7 mouse cellular contexts compared by ENCODE assay signal in the genomic region with DNA sequence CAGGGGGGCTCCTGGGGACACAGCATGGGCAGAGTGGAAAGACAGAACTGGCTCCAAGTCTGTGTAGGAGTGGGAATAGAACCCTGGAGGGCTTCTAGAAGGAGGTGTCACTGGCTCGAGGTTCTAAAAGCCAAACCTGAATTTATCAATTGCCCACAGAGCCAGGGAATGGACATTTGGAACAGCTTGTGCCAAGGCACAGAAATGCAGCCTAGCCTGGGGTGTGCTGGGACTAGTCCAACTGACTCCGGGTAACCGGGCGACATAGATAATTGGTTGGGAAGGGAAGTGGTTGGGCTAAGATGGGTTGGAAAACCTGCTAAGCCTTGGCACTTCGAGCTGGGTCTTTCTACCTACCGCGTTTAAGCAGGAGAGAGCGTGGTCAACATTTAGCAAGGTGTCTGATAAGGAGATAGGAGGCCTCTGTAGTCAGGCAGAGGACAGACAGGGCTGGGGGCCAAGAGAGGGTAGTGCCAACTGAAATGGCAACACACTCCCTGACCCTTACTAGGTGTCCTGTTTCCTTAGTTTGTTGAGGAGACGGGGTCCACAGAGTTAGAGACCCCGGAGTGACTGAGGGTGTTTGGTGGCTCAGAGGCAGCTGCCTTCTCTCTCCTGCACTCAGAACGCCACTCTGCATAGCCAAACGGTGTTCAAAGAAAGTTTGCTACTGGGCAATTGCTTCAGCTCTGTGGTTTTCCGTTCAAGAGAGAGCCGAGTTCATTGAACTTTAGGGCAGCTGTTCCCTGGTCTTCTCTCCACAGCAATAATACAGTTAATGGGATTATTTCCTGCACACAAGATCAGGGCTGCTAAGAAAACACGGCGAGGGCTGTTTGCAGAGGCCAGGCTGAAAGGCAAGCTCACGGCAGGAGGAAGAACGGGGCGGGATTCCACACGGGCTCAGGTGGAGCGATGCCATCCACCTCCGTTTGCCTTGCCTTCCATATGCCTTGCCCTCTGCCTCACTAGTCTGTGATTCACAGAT.
DNase-seq lines count a peak whose midpoint lies in the region; ATAC-seq and TF ChIP-seq lines count a peak whose summit lies in the region.

No protein-coding gene starts in this region.

- no peak overlapping the region for H3K9ac ChIP-seq in lung, postnatal 0 days (replicated peaks; ENCODE audit: low read depth)
- no peak overlapping the region for H3K9ac ChIP-seq in forebrain, embryonic 14.5 days (ENCODE audit: low read length)
- H3K9ac ChIP-seq in stomach, embryonic 15.5 days = no peak overlapping the region

- H3K4me1 ChIP-seq in lung, postnatal 0 days (ENCODE audit: insufficient read depth, low read depth, low read length) = peaks cover 9% of the 10 kb centered on the region; the same call in 1 of the 2 replicates
- peaks cover 6% of the 10 kb centered on the region for H3K4me1 ChIP-seq in lung, adult 2 months (ENCODE audit: control insufficient read depth, insufficient read depth, low read length)
- H3K4me1 ChIP-seq in forebrain, embryonic 14.5 days (ENCODE audit: control insufficient read depth, insufficient read depth, low read length) = peaks cover 23% of the 10 kb centered on the region
- peaks cover 37% of the 10 kb centered on the region for H3K4me1 ChIP-seq in stomach, embryonic 15.5 days

- peak; percentile 39 for ATAC-seq in lung, postnatal 0 days
- ATAC-seq in forebrain, embryonic 14.5 days = peak; percentile 19; the same call in 1 of the 2 replicates
- peak; percentile 34; the same call in 1 of the 2 replicates for ATAC-seq in stomach, embryonic 15.5 days (ENCODE audit: insufficient read depth, low FRiP score, low read depth)
- ATAC-seq in activated CD4-positive, CD25-positive, alpha-beta regulatory T cell, adult 4 months = no peak

- no peak for TF ChIP-seq POLR2A in lung, adult 2 months (IDR thresholded peaks at IDR 0.05; ENCODE audit: borderline replicate concordance, extremely low read depth, low read depth, low read length)

- no peaks in the 10 kb centered on the region for H3K9me3 ChIP-seq in lung, postnatal 0 days (ENCODE audit: low read length)
- no peaks in the 10 kb centered on the region for H3K9me3 ChIP-seq in forebrain, embryonic 14.5 days (replicated peaks; ENCODE audit: control insufficient read depth, low read length)
- H3K9me3 ChIP-seq in stomach, embryonic 15.5 days = no peaks in the 10 kb centered on the region

- H3K27me3 ChIP-seq in lung, postnatal 0 days (replicated peaks; ENCODE audit: insufficient read depth, low read length) = peaks cover 9% of the 10 kb centered on the region; the same call in 1 of the 2 replicates
- no peaks in the 10 kb centered on the region for H3K27me3 ChIP-seq in forebrain, embryonic 14.5 days (replicated peaks; ENCODE audit: control insufficient read depth, insufficient read depth, low read length)
- H3K27me3 ChIP-seq in stomach, embryonic 15.5 days (replicated peaks) = peaks cover 12% of the 10 kb centered on the region

- no peak overlapping the region for H3K4me2 ChIP-seq in lung, postnatal 0 days (replicated peaks; ENCODE audit: low read depth, low read length)
- no peak overlapping the region for H3K4me2 ChIP-seq in forebrain, embryonic 14.5 days (ENCODE audit: low read length)
- peak overlapping the region; percentile 38; the same call in 1 of the 2 replicates for H3K4me2 ChIP-seq in stomach, embryonic 15.5 days

- no peak for TF ChIP-seq CTCF in lung, postnatal 0 days (IDR thresholded peaks at IDR 0.05)
- no peak for TF ChIP-seq CTCF in lung, adult 2 months (IDR thresholded peaks at IDR 0.05; ENCODE audit: insufficient read depth, low read length)

- WGBS in lung, postnatal 0 days = 30% methylated on average over 22 of the region's 22 CpGs
- WGBS in lung, adult 2 months = 30% methylated on average over 22 of the region's 22 CpGs
- WGBS in forebrain, embryonic 14.5 days = 33% methylated on average over 22 of the region's 22 CpGs
- WGBS in stomach, embryonic 15.5 days = 39% methylated on average over 22 of the region's 22 CpGs

- no peaks in the 10 kb centered on the region for H3K36me3 ChIP-seq in lung, postnatal 0 days (ENCODE audit: insufficient read depth, low read length)
- H3K36me3 ChIP-seq in forebrain, embryonic 14.5 days (ENCODE audit: control insufficient read depth, insufficient read depth, low read length) = no peaks in the 10 kb centered on the region
- H3K36me3 ChIP-seq in stomach, embryonic 15.5 days = no peaks in the 10 kb centered on the region

- no peak overlapping the region for H3K27ac ChIP-seq in lung, postnatal 0 days (ENCODE audit: low read length)
- H3K27ac ChIP-seq in forebrain, embryonic 14.5 days (ENCODE audit: low read depth, low read length) = no peak overlapping the region
- H3K27ac ChIP-seq in stomach, embryonic 15.5 days = peak overlapping the region; percentile 59

- no peak for TF ChIP-seq EP300 in lung, postnatal 0 days (IDR thresholded peaks at IDR 0.05)

- peak; percentile 76 for DNase-seq in lung, postnatal 0 days (ENCODE audit: low spot score)
- no peak for DNase-seq in lung, adult 2 months
- peak; percentile 41 for DNase-seq in forebrain, embryonic 14.5 days (ENCODE audit: low spot score)
- DNase-seq in kidney, postnatal 25 days = peak; percentile 47 to 79
- no peak for DNase-seq in thymus, postnatal 0 days (ENCODE audit: low spot score)

- no peak overlapping the region for H3K4me3 ChIP-seq in lung, postnatal 0 days (ENCODE audit: low read depth, low read length)
- H3K4me3 ChIP-seq in lung, adult 2 months (replicated peaks; ENCODE audit: extremely low read depth, low read depth, low read length) = no peak overlapping the region
- no peak overlapping the region for H3K4me3 ChIP-seq in forebrain, embryonic 14.5 days (ENCODE audit: low read depth, low read length)
- H3K4me3 ChIP-seq in stomach, embryonic 15.5 days (replicated peaks) = no peak overlapping the region

Comparison
In these comparisons a context has a peak if more than half of its experiments do, and no peak if none do; other contexts are left out.
1. DNase-seq: peak in lung, postnatal 0 days (single experiment), forebrain, embryonic 14.5 days (single experiment) and kidney, postnatal 25 days (2 of 2); none in lung, adult 2 months (single experiment) and thymus, postnatal 0 days (single experiment).